Mouse (Mus musculus) ovary, postnatal 14 days (tissue): ENCODE results near the gene Mprip.

ENCODE experiments used
- DNase-seq: peaks from one replicate; pipeline ENCODE4 v3.0.0; 2022; ENCODE audit warnings: low spot score

The Mprip gene

GRCm38 (mm10) chr11:59759626-59760025, 98.5 kb downstream of the Mprip start:
- DNase-seq = no peak

GRCm38 (mm10) chr11:59760796-59761195, 99.7 kb downstream of the Mprip start:
- no peak for DNase-seq

GRCm38 (mm10) chr11:59769307-59769706, 108.2 kb downstream of the Mprip start:
- DNase-seq = no peak

GRCm38 (mm10) chr11:59769738-59770137, 108.6 kb downstream of the Mprip start:
- DNase-seq = no peak

GRCm38 (mm10) chr11:59770753-59771152, 109.6 kb downstream of the Mprip start:
- no peak for DNase-seq

- no peak for DNase-seq
Observed at GRCm38 (mm10) chr11:59772291-59772690, 111.2 kb downstream of the Mprip start.

GRCm38 (mm10) chr11:59772902-59773301, 111.8 kb downstream of the Mprip start:
- DNase-seq = no peak

- DNase-seq = no peak
Observed at GRCm38 (mm10) chr11:59774522-59774921, 113.4 kb downstream of the Mprip start.

- no peak for DNase-seq
Observed at GRCm38 (mm10) chr11:59775435-59776148, 114.5 kb downstream of the Mprip start.

- DNase-seq = no peak
Observed at GRCm38 (mm10) chr11:59777259-59777658, 116.2 kb downstream of the Mprip start.

- peak; percentile 74 for DNase-seq
Observed at GRCm38 (mm10) chr11:59778181-59778873, 117.2 kb downstream of the Mprip start.

- no peak for DNase-seq
Observed at GRCm38 (mm10) chr11:59778874-59779223, 117.7 kb downstream of the Mprip start.

GRCm38 (mm10) chr11:59779406-59779805, 118.3 kb downstream of the Mprip start:
- DNase-seq = no peak

- DNase-seq = no peak
Observed at GRCm38 (mm10) chr11:59780241-59780640, 119.1 kb downstream of the Mprip start.

- no peak for DNase-seq
Observed at GRCm38 (mm10) chr11:59782091-59782590, 121.0 kb downstream of the Mprip start.

- DNase-seq = no peak
Observed at GRCm38 (mm10) chr11:59783591-59783990, 122.5 kb downstream of the Mprip start.

GRCm38 (mm10) chr11:59786444-59787198, 125.5 kb downstream of the Mprip start:
- no peak for DNase-seq

GRCm38 (mm10) chr11:59787199-59787781, 126.2 kb downstream of the Mprip start, which contains the start of gene Pld6:
TSS of gene Pld6 (minus strand) at chr11:59787645.
- DNase-seq = peak; percentile 39

- DNase-seq = no peak
Observed at GRCm38 (mm10) chr11:59789311-59789710, 128.2 kb downstream of the Mprip start.

GRCm38 (mm10) chr11:59793390-59793789, 132.3 kb downstream of the Mprip start:
- no peak for DNase-seq

GRCm38 (mm10) chr11:59800412-59800811, 139.3 kb downstream of the Mprip start:
- DNase-seq = no peak

- no peak for DNase-seq
Observed at GRCm38 (mm10) chr11:59801881-59802280, 140.8 kb downstream of the Mprip start.
